Mouse (Mus musculus) spleen, adult 2 months (tissue): ENCODE results near the gene Olfr802.

ENCODE experiments used
- CTCF ChIP-seq: fragments of 200-500 bp; IDR thresholded peaks from 2 replicates; pipeline ENCODE4 v1.5.1; 2011; ENCODE audit warnings: mild to moderate bottlenecking, inconsistent platforms; ENCODE audit not compliant: insufficient read depth, insufficient read length, insufficient replicate concordance; ENCODE audit errors: extremely low read depth
- POLR2A ChIP-seq: fragments of 200-500 bp; IDR thresholded peaks from 2 replicates; pipeline ENCODE4 v1.6.1; 2011; ENCODE audit warnings: low read depth, low read length, inconsistent platforms

- TF ChIP-seq CTCF = no peak
- TF ChIP-seq POLR2A = no peak
Observed at GRCm38 (mm10) chr10:129627834-129628233, 60.1 kb downstream of the Olfr802 start, which contains the start of gene Olfr798.
